Mouse (Mus musculus) hindbrain, embryonic 10.5 days (tissue): Measurements from ENCODE around the gene Pde11a. TPM values are rescaled to one million over a fixed set of nuclear protein-coding genes. Genes with fewer than 3 reads are reported as not detected.
A peak's percentile ranks its signal among the peaks of the same experiment; 100 is the strongest.

Experiments
- DNase-seq: peaks from one replicate; pipeline ENCODE4 v3.0.0-alpha.2; 2017; ENCODE audit warnings: low spot score
- H3K27ac ChIP-seq: fragments of 300-500 bp; sonication (generic); 2 replicates; pipeline ENCODE4 v1.5.1; 2016; ENCODE audit warnings: mild to moderate bottlenecking, moderate library complexity
- H3K27me3 ChIP-seq: fragments of 300-500 bp; sonication (generic); 2 replicates; pipeline ENCODE4 v1.6.1; 2016; ENCODE audit warnings: mild to moderate bottlenecking; ENCODE audit not compliant: poor library complexity, insufficient read depth, severe bottlenecking
- H3K36me3 ChIP-seq: fragments of 300-500 bp; sonication (generic); 2 replicates; pipeline ENCODE4 v1.6.1; 2016; ENCODE audit warnings: mild to moderate bottlenecking, moderate library complexity
- H3K4me1 ChIP-seq: fragments of 300-500 bp; sonication (generic); replicated peaks from 2 replicates; pipeline ENCODE4 v1.6.1; 2016; ENCODE audit warnings: mild to moderate bottlenecking
- H3K4me3 ChIP-seq: fragments of 300-500 bp; sonication (generic); 2 replicates; pipeline ENCODE4 v1.5.1; 2016; ENCODE audit warnings: mild to moderate bottlenecking, moderate library complexity
- H3K9me3 ChIP-seq: fragments of 300-500 bp; sonication (generic); 2 replicates; pipeline ENCODE4 v1.6.1; 2016; ENCODE audit warnings: mild to moderate bottlenecking, moderate library complexity
- WGBS: fragments of 180-500 bp; shearing (Covaris S2); methylation state at CpG from one replicate; pipeline ENCODE4 v1.1.7; 2016; 5-methylcytosine and 5-hydroxymethylcytosine counted together
- polyA plus RNA-seq: library from polyadenylated mRNA; unstranded; fragments of >200 nt; fragmentation: Nextera tagmentation; extraction: Ambion mirVana; gene quantifications from 2 replicates; pipeline ENCODE4 v1.2.1, GENCODE M21; 2016

The Pde11a gene
- polyA plus RNA-seq, 1 experiment from 2014 or later = 0.29 TPM

- DNase-seq = no peak
- 67% methylated on average over 10 of the region's 10 CpGs for WGBS
- peaks cover 39% of the 10 kb centered on the region for H3K4me1 ChIP-seq
Measured at GRCm38 (mm10) chr2:75963211-75963840, 375.2 kb downstream of the Pde11a start.

GRCm38 (mm10) chr2:75960366-75961330, 377.9 kb downstream of the Pde11a start:
- Histone ChIP-seq H3K4me1 (peaks cover 39% of the 10 kb centered on the region), H3K4me3 (peak overlapping the region; percentile 34), H3K27me3 (peaks cover 8% of the 10 kb centered on the region; the same call in 1 of the 2 replicates), H3K9me3 (no peaks in the 10 kb centered on the region), H3K27ac (peak overlapping the region; percentile 78), H3K36me3 (no peaks in the 10 kb centered on the region)
- DNase-seq = peak; percentile 48
- 52% methylated on average over 15 of the region's 15 CpGs for WGBS

More at GRCm38 (mm10) chr2:75963211-75963840, 375.2 kb downstream of the Pde11a start:
- peaks cover 8% of the 10 kb centered on the region; the same call in 1 of the 2 replicates for H3K27me3 ChIP-seq
- no peak overlapping the region for H3K4me3 ChIP-seq
- no peak overlapping the region for H3K27ac ChIP-seq
- no peaks in the 10 kb centered on the region for H3K36me3 ChIP-seq
- no peaks in the 10 kb centered on the region for H3K9me3 ChIP-seq

GRCm38 (mm10) chr2:75959850-75960365, 378.7 kb downstream of the Pde11a start:
- peak overlapping the region; percentile 78 for H3K27ac ChIP-seq
- WGBS = 10% methylated on average over 15 of the region's 15 CpGs
- peaks cover 8% of the 10 kb centered on the region; the same call in 1 of the 2 replicates for H3K27me3 ChIP-seq
- H3K9me3 ChIP-seq = no peaks in the 10 kb centered on the region
- peaks cover 37% of the 10 kb centered on the region for H3K4me1 ChIP-seq
- H3K4me3 ChIP-seq = peak overlapping the region; percentile 34
- peak; percentile 49 for DNase-seq
- H3K36me3 ChIP-seq = no peaks in the 10 kb centered on the region

- H3K4me3 ChIP-seq = peak overlapping the region; percentile 34
- H3K4me1 ChIP-seq = peaks cover 31% of the 10 kb centered on the region
Measured at GRCm38 (mm10) chr2:75959183-75959849, 379.3 kb downstream of the Pde11a start.

GRCm38 (mm10) chr2:75955709-75956108, 382.9 kb downstream of the Pde11a start:
- Histone ChIP-seq H3K9me3 (no peaks in the 10 kb centered on the region), H3K4me1 (peaks cover 17% of the 10 kb centered on the region), H3K27ac (no peak overlapping the region), H3K27me3 (peaks cover 8% of the 10 kb centered on the region; the same call in 1 of the 2 replicates), H3K36me3 (no peaks in the 10 kb centered on the region), H3K4me3 (no peak overlapping the region)
- 55% methylated on average over 14 of the region's 14 CpGs for WGBS
- DNase-seq = no peak

More at GRCm38 (mm10) chr2:75959183-75959849, 379.3 kb downstream of the Pde11a start:
- WGBS = 40% methylated on average over 18 of the region's 18 CpGs
- H3K36me3 ChIP-seq = no peaks in the 10 kb centered on the region
- peak; percentile 29 for DNase-seq
- peaks cover 8% of the 10 kb centered on the region; the same call in 1 of the 2 replicates for H3K27me3 ChIP-seq
- H3K9me3 ChIP-seq = no peaks in the 10 kb centered on the region
- peak overlapping the region; percentile 78; the same call in 1 of the 2 replicates for H3K27ac ChIP-seq

- no peak for DNase-seq
- Histone ChIP-seq H3K4me3 (no peak overlapping the region), H3K27me3 (no peaks in the 10 kb centered on the region), H3K27ac (no peak overlapping the region), H3K4me1 (no peaks in the 10 kb centered on the region), H3K9me3 (no peaks in the 10 kb centered on the region), H3K36me3 (no peaks in the 10 kb centered on the region)
- WGBS = 93% methylated on average over 5 of the region's 5 CpGs
Measured at GRCm38 (mm10) chr2:75953320-75953719, 385.3 kb downstream of the Pde11a start.

- 93% methylated on average over 8 of the region's 8 CpGs for WGBS
Measured at GRCm38 (mm10) chr2:75950685-75951084, 387.9 kb downstream of the Pde11a start.

More at GRCm38 (mm10) chr2:75950685-75951084, 387.9 kb downstream of the Pde11a start:
- no peaks in the 10 kb centered on the region for H3K36me3 ChIP-seq
- H3K27ac ChIP-seq = no peak overlapping the region
- no peaks in the 10 kb centered on the region for H3K27me3 ChIP-seq
- H3K4me3 ChIP-seq = no peak overlapping the region
- no peak for DNase-seq
- H3K4me1 ChIP-seq = no peaks in the 10 kb centered on the region
- no peaks in the 10 kb centered on the region for H3K9me3 ChIP-seq

Other genes with a start within 250 kb of the Pde11a start
- gene Cyct, start 21.7 kb upstream of the Pde11a start, polyA plus RNA-seq = not detected in 2 replicates
- 17.8 and 18.3 TPM in 2 replicates for gene Rbm45, start 31.2 kb upstream of the Pde11a start, polyA plus RNA-seq
- gene Osbpl6, start 67.7 kb upstream of the Pde11a start, polyA plus RNA-seq = 13.8 and 15.4 TPM in 2 replicates